Mouse (Mus musculus): Measurements from ENCODE around the gene Cadm1.

- TF ChIP-seq CTCF (IDR thresholded peaks at IDR 0.05) (peak; percentile 75), EP300 (IDR thresholded peaks at IDR 0.05) (no peak)
Measured at GRCm38 (mm10) chr9:47587577-47588194, 57.7 kb downstream of the Cadm1 start.
